ENCODE assay signal across 8 mouse cellular contexts in the genomic region with DNA sequence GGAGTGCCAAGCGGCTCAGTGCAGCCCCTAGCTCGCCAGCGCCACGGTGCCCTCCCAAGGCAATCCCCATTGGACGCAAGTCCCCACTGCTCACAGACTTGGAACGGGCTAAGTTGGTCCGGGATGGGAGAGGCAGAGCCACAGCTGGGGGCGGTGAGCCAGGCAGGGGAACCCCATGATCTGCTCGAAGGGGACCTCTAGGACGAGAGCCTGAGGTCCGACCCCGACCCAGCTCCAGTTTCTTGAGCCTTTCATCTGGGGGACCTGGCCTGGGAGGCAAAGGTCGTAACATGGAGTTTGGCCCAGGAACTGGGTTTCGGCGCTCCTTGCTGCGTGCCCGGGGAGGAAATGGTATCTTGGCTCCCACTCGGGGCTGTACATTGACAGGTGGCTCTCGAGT. TPM values are rescaled to one million over a fixed set of nuclear protein-coding genes. Genes with fewer than 3 reads are reported as not detected.
DNase-seq lines count a peak whose midpoint lies in the region; ATAC-seq and TF ChIP-seq lines count a peak whose summit lies in the region.

No protein-coding gene starts in this region.

- peak overlapping the region; percentile 69 for H3K4me2 ChIP-seq in lung, embryonic 15.5 days
- H3K4me2 ChIP-seq in lung, postnatal 0 days (replicated peaks; ENCODE audit: low read depth, low read length): no peak overlapping the region
- H3K4me2 ChIP-seq in liver, embryonic 16.5 days (ENCODE audit: low read depth, low read length): 0 out of 2 replicates have a peak overlapping the region, but pooled peaks have one; percentile 80

- H3K4me3 ChIP-seq in lung, embryonic 15.5 days: peak overlapping the region; percentile 99
- no peak overlapping the region for H3K4me3 ChIP-seq in lung, postnatal 0 days (ENCODE audit: low read depth, low read length)
- no peak overlapping the region for H3K4me3 ChIP-seq in liver, embryonic 16.5 days (ENCODE audit: low read depth, low read length)

- no peak for TF ChIP-seq CTCF in lung, postnatal 0 days (IDR thresholded peaks at IDR 0.05)

- DNase-seq in cerebellum, adult 11-12 months: peak; percentile 66
- no peak for DNase-seq in cerebellum, postnatal 4 days (ENCODE audit: low spot score in 2 of 2)
- no peak for DNase-seq in lung, postnatal 0 days (ENCODE audit: low spot score)
- peak; percentile 2 for DNase-seq in yolk sac, embryonic 10.5 days (ENCODE audit: low spot score)
- no peak for DNase-seq in adrenal gland, postnatal 4 days (ENCODE audit: low spot score in 2 of 2)
- DNase-seq in left cerebral cortex, postnatal 4 days: no peak

- H3K4me1 ChIP-seq in lung, embryonic 15.5 days: peaks cover 25% of the 10 kb centered on the region
- H3K4me1 ChIP-seq in lung, postnatal 0 days (ENCODE audit: insufficient read depth, low read depth, low read length): peaks cover 4% of the 10 kb centered on the region; the same call in 1 of the 2 replicates
- H3K4me1 ChIP-seq in liver, embryonic 16.5 days (ENCODE audit: control insufficient read depth, low read depth, low read length): peaks cover 37% of the 10 kb centered on the region

- H3K9me3 ChIP-seq in lung, embryonic 15.5 days: no peaks in the 10 kb centered on the region
- H3K9me3 ChIP-seq in lung, postnatal 0 days (ENCODE audit: low read length): no peaks in the 10 kb centered on the region
- no peaks in the 10 kb centered on the region for H3K9me3 ChIP-seq in liver, embryonic 16.5 days (replicated peaks; ENCODE audit: control insufficient read depth, low read length)

- TF ChIP-seq EP300 in lung, postnatal 0 days (IDR thresholded peaks at IDR 0.05): no peak

- no peaks in the 10 kb centered on the region for H3K27me3 ChIP-seq in lung, embryonic 15.5 days
- H3K27me3 ChIP-seq in lung, postnatal 0 days (replicated peaks; ENCODE audit: insufficient read depth, low read length): no peaks in the 10 kb centered on the region
- H3K27me3 ChIP-seq in liver, embryonic 16.5 days (ENCODE audit: control insufficient read depth, insufficient read depth, low read depth, low read length): no peaks in the 10 kb centered on the region

- intact Hi-C loops in left cerebral cortex, postnatal 4 days (cut with DNase I): no loop called here

- peaks cover 61% of the 10 kb centered on the region for H3K36me3 ChIP-seq in lung, embryonic 15.5 days
- H3K36me3 ChIP-seq in lung, postnatal 0 days (ENCODE audit: insufficient read depth, low read length): 0 out of 2 replicates have a peak, but pooled peaks cover 7% of the 10 kb centered on the region
- H3K36me3 ChIP-seq in liver, embryonic 16.5 days (ENCODE audit: control insufficient read depth, insufficient read depth): peaks cover 15% of the 10 kb centered on the region

- H3K9ac ChIP-seq in lung, embryonic 15.5 days: no peak overlapping the region; the same call in 1 of the 2 replicates
- H3K9ac ChIP-seq in lung, postnatal 0 days (replicated peaks; ENCODE audit: low read depth): no peak overlapping the region
- no peak overlapping the region for H3K9ac ChIP-seq in liver, embryonic 16.5 days (ENCODE audit: low read depth, low read length)

- H3K27ac ChIP-seq in lung, embryonic 15.5 days: no peak overlapping the region
- H3K27ac ChIP-seq in lung, postnatal 0 days (ENCODE audit: low read length): no peak overlapping the region
- H3K27ac ChIP-seq in liver, embryonic 16.5 days (ENCODE audit: low read length): no peak overlapping the region

- 91% methylated on average over 19 of the region's 19 CpGs for WGBS in lung, embryonic 15.5 days
- WGBS in lung, postnatal 0 days: 88% methylated on average over 19 of the region's 19 CpGs
- 81% methylated on average over 19 of the region's 19 CpGs for WGBS in liver, embryonic 16.5 days (ENCODE audit: insufficient replicate concordance)

- no peak for ATAC-seq in lung, embryonic 15.5 days (ENCODE audit: borderline replicate concordance, extremely low read depth, low FRiP score, low TSS enrichment)
- no peak for ATAC-seq in lung, postnatal 0 days
- no peak for ATAC-seq in liver, embryonic 16.5 days (ENCODE audit: low read depth)

RNA-seq across cellular contexts. Expression of a gene that starts 1.3 kb away (rescaled TPM):
- 84.4 and 89.7 TPM in 2 replicates for polyA plus RNA-seq in lung, embryonic 15.5 days (2015; fragmentation: Nextera tagmentation; extraction: Ambion mirVana)
- 38.3 and 40.9 TPM in 2 replicates for polyA plus RNA-seq in lung, postnatal 0 days (2015; fragmentation: Nextera tagmentation; extraction: Ambion mirVana)
- polyA plus RNA-seq in liver, embryonic 16.5 days (2015; fragmentation: Nextera tagmentation; extraction: Ambion mirVana): 23.1 and 25.3 TPM in 2 replicates
- 10 to 100 TPM; 51.4 to 56.0 TPM for total RNA-seq in adrenal gland, postnatal 4 days (2021)
- 10 to 100 TPM; 60.4 to 66.4 TPM for total RNA-seq in left cerebral cortex, postnatal 4 days (2021)

RNA-seq across cellular contexts. Expression of a gene that starts 5.5 kb away (rescaled TPM):
- polyA plus RNA-seq in lung, embryonic 15.5 days (2015; fragmentation: Nextera tagmentation; extraction: Ambion mirVana): 49.3 and 50.6 TPM in 2 replicates
- 28.4 and 30.6 TPM in 2 replicates for polyA plus RNA-seq in lung, postnatal 0 days (2015; fragmentation: Nextera tagmentation; extraction: Ambion mirVana)
- 205 and 206 TPM in 2 replicates for polyA plus RNA-seq in liver, embryonic 16.5 days (2015; fragmentation: Nextera tagmentation; extraction: Ambion mirVana)
- 10 to 100 TPM; 55.8 to 57.1 TPM for total RNA-seq in adrenal gland, postnatal 4 days (2021)
- 10 to 100 TPM; 19.6 to 25.4 TPM for total RNA-seq in left cerebral cortex, postnatal 4 days (2021)

RNA-seq across cellular contexts. Expression of a gene that starts 8.3 kb away (rescaled TPM):
- 105 and 109 TPM in 2 replicates for polyA plus RNA-seq in lung, embryonic 15.5 days (2015; fragmentation: Nextera tagmentation; extraction: Ambion mirVana)
- 95.4 and 100 TPM in 2 replicates for polyA plus RNA-seq in lung, postnatal 0 days (2015; fragmentation: Nextera tagmentation; extraction: Ambion mirVana)
- polyA plus RNA-seq in liver, embryonic 16.5 days (2015; fragmentation: Nextera tagmentation; extraction: Ambion mirVana): 40.3 and 45.2 TPM in 2 replicates
- total RNA-seq in adrenal gland, postnatal 4 days (2021): 100 to 1,000 TPM; 138 to 155 TPM
- 10 to 100 TPM; 91.2 to 93.4 TPM for total RNA-seq in left cerebral cortex, postnatal 4 days (2021)

RNA-seq across cellular contexts. Expression of a gene that starts 16.4 kb away (rescaled TPM):
- polyA plus RNA-seq in lung, embryonic 15.5 days (2015; fragmentation: Nextera tagmentation; extraction: Ambion mirVana): 81.2 and 87.2 TPM in 2 replicates
- polyA plus RNA-seq in lung, postnatal 0 days (2015; fragmentation: Nextera tagmentation; extraction: Ambion mirVana): 68.4 and 77.0 TPM in 2 replicates
- 22.6 and 23.2 TPM in 2 replicates for polyA plus RNA-seq in liver, embryonic 16.5 days (2015; fragmentation: Nextera tagmentation; extraction: Ambion mirVana)
- total RNA-seq in adrenal gland, postnatal 4 days (2021): 10 to 100 TPM; 48.4 to 56.3 TPM
- total RNA-seq in left cerebral cortex, postnatal 4 days (2021): 10 to 100 TPM; 74.2 to 87.8 TPM

RNA-seq across cellular contexts. Expression of a gene that starts 35.3 kb away (rescaled TPM):
- polyA plus RNA-seq in lung, embryonic 15.5 days (2015; fragmentation: Nextera tagmentation; extraction: Ambion mirVana): 241 and 266 TPM in 2 replicates
- 172 and 188 TPM in 2 replicates for polyA plus RNA-seq in lung, postnatal 0 days (2015; fragmentation: Nextera tagmentation; extraction: Ambion mirVana)
- polyA plus RNA-seq in liver, embryonic 16.5 days (2015; fragmentation: Nextera tagmentation; extraction: Ambion mirVana): 138 and 143 TPM in 2 replicates
- 100 to 1,000 TPM; 446 to 477 TPM for total RNA-seq in adrenal gland, postnatal 4 days (2021)
- 100 to 1,000 TPM; 183 to 186 TPM for total RNA-seq in left cerebral cortex, postnatal 4 days (2021)

Comparison
In these comparisons a context has a peak if more than half of its experiments do, and no peak if none do; other contexts are left out.
1. DNase-seq: peak in cerebellum, adult 11-12 months (single experiment) and yolk sac, embryonic 10.5 days (single experiment); none in cerebellum, postnatal 4 days (0 of 2), lung, postnatal 0 days (single experiment), adrenal gland, postnatal 4 days (0 of 2) and left cerebral cortex, postnatal 4 days (single experiment).